Mouse (Mus musculus) cerebellum, postnatal 36 days (tissue): ENCODE results near the gene Gga3.

Experiments used
- DNase-seq, 2 experiments: peaks; one replicate each; pipeline ENCODE4 v3.0.0; 2021 to 2022; ENCODE audit warnings: mixed read lengths in 2 of 2

The Gga3 gene

DNA sequence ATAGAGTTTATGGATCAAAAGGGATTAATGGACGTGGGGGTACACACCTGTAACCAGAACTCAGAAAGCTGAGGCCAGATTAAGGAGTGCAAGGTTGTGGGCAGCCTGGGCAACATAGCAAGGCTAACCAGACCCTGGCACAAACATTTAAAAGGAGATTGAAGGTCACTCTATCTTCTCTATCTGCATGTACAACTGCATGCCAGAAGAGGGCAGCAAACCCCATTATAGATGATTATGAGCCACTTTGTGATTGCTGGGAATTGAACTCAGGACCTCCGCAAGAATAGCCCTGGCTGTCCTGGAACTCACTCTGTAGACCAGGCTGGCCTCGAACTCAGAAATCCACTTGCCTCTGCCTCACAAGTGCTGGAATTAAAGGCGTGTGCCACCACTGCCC is 51.1 kb downstream of the Gga3 start:
- DNase-seq: no peak

DNA sequence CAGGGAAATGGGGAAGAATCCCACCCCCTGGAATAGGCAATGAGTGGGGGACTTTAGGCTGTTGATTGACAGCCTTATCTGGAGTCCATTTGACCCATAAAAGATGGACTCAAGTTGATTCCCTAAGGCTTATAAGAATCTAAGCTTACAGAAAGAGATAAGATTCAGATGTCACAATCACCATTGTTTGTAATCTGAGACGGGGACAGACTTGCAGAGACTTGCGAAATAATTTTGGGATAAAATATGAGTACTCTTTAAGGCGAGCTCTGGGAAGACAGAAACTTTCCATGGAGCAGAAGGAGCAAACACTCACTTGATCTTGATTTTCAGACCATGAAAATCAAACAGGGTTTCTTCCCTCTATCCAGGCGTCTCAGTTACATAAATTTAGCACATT is 60.3 kb downstream of the Gga3 start:
- DNase-seq: no peak

DNA sequence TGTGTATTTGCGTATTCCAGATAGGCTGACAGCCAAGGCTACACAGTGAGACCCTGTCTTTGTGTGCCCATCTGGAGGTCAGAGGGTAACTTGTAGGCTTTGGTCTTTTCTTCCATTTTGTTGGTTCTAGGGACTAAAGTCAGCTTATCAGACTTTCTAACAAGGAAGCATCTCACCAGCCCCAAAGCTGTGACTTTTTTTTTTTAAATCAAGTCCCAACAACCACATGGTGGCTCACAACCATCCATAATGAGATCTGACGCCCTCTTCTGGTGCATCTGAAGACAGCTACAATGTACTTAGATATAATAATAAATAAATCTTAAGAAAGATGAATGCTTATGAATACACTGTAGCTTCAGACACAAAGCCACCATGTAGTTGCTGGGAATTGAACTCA is 65.8 kb downstream of the Gga3 start:
- no peak for DNase-seq

DNA sequence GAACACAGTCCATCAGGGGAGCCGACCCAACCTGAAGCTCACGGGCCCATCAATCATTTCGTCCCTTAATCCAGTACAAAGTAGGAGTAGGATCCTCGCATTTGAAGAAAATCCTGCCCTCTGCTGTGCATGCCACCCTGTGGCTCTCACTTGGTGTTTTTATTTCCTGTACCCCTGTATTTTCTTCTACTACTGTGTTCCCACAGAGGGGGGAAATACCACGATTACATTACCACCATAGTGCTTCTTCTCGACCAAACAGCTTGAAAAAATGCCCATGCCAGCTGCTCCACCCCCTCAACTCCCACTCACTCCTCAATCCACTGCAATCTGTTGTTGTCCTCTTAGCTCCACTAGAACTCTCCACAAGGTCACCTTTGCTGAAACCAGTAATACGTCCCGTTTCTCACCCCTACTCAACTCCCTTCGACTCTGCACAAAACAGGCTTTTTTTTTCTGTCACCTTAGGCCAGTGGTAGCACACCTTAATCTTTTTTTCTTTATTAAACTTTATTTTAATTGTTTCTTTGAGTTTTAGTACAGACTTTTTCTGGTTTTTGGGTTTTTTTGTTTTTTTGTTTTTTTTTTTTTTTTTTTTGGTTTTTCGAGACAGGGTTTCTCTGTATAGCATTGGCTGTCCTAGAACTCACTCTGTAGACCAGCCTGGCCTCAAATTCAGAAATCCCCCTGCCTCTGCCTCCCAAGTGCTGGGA is 66.8 kb downstream of the Gga3 start:
- no peak for DNase-seq

DNA sequence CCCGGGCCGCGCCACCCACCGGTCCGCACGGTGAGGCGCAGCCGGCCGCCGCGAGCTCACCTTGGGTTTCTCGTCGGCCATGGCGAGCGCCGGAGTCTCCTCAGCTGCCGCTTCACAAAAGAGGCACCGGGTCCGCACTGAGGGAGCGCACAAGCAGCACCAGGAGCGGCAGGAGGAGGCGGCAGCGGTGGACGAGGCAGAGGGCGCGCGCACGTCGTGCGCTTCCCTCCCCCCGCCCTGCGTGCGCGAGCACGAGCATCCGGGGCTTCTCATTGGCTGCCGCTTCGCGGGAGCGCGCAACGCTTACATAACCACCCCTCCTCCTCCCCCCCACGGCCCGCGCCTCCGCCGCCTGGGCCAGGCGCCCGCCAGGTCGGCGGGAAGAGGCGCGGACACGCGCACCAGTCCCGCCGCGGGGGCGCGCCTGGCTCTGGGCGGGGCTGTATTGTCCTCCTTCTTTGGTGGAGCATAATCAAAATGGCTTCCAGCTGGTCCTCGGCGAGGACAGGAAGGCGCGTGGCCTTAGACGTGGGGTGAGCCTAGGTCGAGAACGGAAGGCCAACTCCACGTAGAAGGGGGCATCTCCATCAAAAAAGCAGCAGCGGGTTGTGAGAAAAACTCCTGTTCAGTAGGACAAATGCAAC is 67.7 kb downstream of the Gga3 start, which contains the start of gene Sumo2:
Gene Sumo2 (minus strand): TSS at position 239 of the 644 bp plus-strand sequence.
- peak; percentile 99 to 100 for DNase-seq

DNA sequence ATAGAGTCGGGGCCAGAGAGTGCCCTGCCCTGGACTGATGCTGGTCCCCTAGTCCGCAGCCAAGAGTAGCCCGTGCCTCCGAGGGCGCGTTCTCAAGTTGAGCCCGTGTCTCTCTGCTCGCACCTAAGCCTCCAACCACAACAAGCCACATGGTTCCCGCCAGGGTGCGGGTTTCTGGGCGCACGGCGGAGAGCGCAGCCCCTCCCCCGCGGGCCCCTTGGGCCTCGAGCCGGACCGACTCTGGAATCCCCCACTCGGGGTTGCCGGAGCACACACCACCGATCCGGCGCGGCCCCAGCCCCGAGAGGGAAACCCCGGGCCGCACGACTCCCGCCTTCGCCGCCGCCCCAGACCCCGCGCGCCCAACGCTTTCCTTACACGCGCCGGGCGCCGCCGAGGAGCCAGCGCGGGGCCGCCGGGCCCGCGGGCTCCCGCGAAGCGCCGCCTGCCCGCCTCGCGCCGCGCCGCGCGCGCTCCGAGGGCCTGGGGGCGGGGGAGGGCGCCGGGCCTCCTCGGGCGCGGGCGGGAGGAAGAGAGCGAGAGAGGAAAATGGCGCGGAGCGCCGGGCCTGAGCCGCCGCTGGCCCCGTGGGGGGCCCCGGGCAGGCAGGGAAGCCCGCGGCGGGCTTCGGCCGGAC is 68.3 kb downstream of the Gga3 start:
- DNase-seq: peak; percentile 51 to 71

DNA sequence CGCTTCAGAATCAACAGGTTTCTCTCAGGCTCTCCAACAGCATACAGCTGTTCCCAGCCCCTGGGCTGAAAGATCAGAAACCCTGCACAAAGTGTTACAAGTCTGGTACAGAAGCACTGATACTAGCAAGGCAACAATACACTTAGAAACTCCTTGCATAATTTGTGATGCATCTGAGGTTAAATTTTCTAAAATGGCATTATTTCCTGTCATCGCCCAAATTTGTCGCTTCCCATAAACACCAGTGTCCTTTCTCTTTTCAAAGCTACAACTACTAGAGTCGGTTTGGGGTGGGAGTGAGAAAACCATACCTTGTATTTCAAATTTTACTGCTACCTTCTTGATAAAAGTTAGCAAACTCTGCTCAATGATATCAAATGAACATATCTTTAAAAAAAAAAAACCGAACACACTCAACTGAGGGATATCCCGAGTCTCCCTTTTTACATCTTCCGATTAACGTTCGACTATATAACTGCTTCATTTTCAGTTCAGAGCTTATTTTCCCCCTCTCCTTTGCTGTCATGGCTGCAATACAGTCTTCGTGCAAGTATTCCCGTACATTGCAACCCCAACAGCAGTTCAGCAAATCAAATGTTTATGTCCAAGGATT is 69.0 kb downstream of the Gga3 start:
- DNase-seq: no peak
